Mouse (Mus musculus) heart, adult 2 months (tissue): ENCODE measurements around the gene Sik1.

ENCODE experiments used
- CTCF ChIP-seq: fragments of 200-600 bp; IDR thresholded peaks from 2 replicates; pipeline ENCODE4 v1.8.1; 2022; ENCODE audit warnings: antibody characterized with exemption, mild to moderate bottlenecking, moderate library complexity
- POLR2A ChIP-seq: fragments of 200-500 bp; IDR thresholded peaks from 2 replicates; pipeline ENCODE4 v1.6.1; 2011; ENCODE audit warnings: mild to moderate bottlenecking, low read depth, low read length, control low read depth; ENCODE audit not compliant: insufficient read depth

DNA sequence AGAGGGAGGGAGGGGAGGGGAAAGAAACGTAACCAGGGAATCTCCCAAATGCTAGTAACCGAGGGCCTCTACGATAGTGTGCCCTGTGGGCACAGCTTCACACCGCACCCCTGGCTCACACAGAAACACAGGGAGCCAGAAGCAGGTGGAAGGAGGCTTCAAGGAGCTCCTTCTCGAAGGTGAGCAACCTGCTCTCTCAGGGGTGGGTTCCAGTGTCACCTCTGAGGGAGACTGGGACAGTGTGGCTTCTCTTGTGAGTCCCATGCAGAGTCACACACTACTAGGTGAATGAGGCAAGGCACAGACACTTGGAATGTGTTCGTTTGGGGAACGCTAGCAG, 17.2 kb upstream of the Sik1 start:
- TF ChIP-seq POLR2A, result no peak
- TF ChIP-seq CTCF, result no peak
